Mouse (Mus musculus): ENCODE results near the gene Myl4.

GRCm38 (mm10) chr11:104525935-104526334 is 24.5 kb upstream of the Myl4 start:
- no peak for TF ChIP-seq HCFC1 (IDR thresholded peaks at IDR 0.05; ENCODE audit: borderline replicate concordance, insufficient read depth, low read length)
- TF ChIP-seq ZNF384 (IDR thresholded peaks at IDR 0.05; ENCODE audit: low read depth, low read length): no peak
- no peak for TF ChIP-seq ZC3H11A (IDR thresholded peaks at IDR 0.05; ENCODE audit: borderline replicate concordance, low read depth, low read length)
